Mouse (Mus musculus): ENCODE results near the gene C130026I21Rik. TPM values are rescaled to one million over a fixed set of nuclear protein-coding genes. Genes with fewer than 3 reads are reported as not detected.
"Not testable (repeated sequence)": the region's sequence is repeated elsewhere in the genome, so short reads cannot be mapped to it uniquely, and the experiment has no call there.

C130026I21Rik gene
- polyA plus RNA-seq (2015; fragmentation: Nextera tagmentation; extraction: Ambion mirVana) = not detected in 2 replicates

DNA sequence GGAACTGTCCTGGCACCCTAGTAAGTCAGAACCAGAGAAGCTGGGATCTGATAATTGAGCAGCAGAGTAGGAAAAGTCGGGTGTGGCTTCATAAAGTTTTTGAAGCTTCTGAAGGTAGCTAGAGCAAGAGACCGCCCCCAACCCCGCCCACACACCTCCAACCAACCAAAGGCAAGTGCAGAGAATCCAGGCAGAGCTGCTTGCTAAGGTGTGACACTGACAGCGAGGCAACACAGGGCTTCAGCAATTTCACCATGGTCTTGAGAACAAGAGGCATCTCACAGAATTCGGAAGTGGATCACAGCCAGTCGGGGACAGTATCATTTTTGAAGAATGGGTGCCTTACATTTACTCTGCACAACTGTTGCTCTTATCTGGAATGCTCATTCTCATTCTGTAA is at the start of gene C130026I21Rik:
Gene C130026I21Rik (minus strand): TSS at position 101 of the 400 bp plus-strand sequence.
- no CpG with 5 or more reads among the region's 6 CpGs for WGBS
- not testable (repeated sequence) for H3K4me1 ChIP-seq; H3K27ac ChIP-seq; H3K36me3 ChIP-seq (ENCODE audit: poor library complexity, severe bottlenecking); H3K27me3 ChIP-seq; H3K9me3 ChIP-seq (replicated peaks); H3K4me3 ChIP-seq; H3K4me2 ChIP-seq; ATAC-seq; H3K9ac ChIP-seq

DNA sequence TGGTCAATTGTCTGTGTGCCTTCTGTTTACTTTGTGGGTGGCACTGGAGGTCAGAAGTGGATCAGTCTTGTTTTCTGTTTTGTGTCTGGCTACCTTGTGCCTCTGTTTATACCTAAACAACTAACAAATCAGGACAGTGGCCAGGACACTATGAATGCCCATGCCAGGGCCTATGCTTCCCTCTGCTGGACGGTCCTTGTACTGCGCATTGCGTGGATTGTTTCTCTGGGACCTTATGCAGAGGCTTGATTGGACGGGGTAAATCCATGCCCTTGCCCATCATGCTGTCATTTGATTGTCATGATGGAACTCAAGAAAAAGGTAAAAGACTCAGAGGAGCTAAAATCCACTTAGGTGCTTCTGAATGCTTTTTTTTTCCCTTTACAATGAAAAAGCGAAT is 16.7 kb upstream of the C130026I21Rik start:
- H3K36me3 ChIP-seq (ENCODE audit: poor library complexity, severe bottlenecking); H3K9ac ChIP-seq; H3K27me3 ChIP-seq; H3K4me3 ChIP-seq; H3K4me1 ChIP-seq; H3K4me2 ChIP-seq; ATAC-seq; H3K27ac ChIP-seq; H3K9me3 ChIP-seq (replicated peaks): not testable (repeated sequence)
- 49% methylated on average over 4 of the region's 5 CpGs for WGBS

DNA sequence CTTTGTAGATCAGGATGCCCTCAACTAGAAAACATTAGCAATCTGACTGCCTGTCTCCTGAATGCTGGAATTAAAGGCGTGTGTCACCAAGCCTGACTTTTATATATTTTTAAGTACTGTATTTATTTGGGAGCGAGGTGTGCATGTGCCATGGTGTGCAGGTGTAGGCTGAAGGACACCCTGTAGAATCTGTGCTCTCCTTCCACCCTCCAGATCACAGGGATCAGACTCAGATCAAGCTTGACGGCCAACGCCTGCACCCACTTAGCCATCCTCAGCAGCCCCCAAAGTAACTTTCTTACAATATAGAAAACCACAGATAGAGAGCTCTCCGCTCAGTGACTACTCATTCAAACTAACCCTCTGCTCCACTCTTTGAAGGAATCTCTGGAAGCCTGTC is 6.1 kb upstream of the C130026I21Rik start:
- 70% methylated on average over 4 of the region's 5 CpGs for WGBS
- not testable (repeated sequence) for H3K27ac ChIP-seq; ATAC-seq; H3K9ac ChIP-seq; H3K9me3 ChIP-seq (replicated peaks); H3K4me3 ChIP-seq; H3K4me1 ChIP-seq; H3K27me3 ChIP-seq; H3K4me2 ChIP-seq; H3K36me3 ChIP-seq (ENCODE audit: poor library complexity, severe bottlenecking)

DNA sequence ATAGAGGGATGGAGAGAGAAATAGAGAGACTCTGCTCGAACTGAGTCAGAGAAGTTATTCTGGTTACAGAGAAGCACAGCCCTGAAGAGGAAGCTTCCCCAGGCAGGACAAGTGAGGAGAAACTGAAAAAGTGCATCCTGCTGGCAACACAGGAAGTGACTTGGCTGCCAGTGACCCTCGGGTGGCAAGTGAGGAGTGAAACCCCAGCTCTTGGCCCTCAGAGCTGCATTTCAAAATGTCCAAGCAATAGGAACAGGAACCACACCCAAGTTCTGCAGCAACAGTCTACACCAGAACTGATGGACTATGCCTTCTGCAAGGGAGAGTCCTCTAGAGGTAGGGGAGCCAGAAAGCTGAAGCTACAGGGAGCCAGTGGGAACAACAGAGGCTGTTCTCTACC is 11.7 kb downstream of the C130026I21Rik start:
- 56% methylated on average over 2 of the region's 2 CpGs for WGBS
- H3K27ac ChIP-seq; H3K4me2 ChIP-seq; H3K9ac ChIP-seq; ATAC-seq; H3K36me3 ChIP-seq (ENCODE audit: poor library complexity, severe bottlenecking); H3K4me1 ChIP-seq; H3K27me3 ChIP-seq; H3K4me3 ChIP-seq: not testable (repeated sequence)
- H3K9me3 ChIP-seq (replicated peaks) = peaks cover 11% of the 10 kb centered on the region

DNA sequence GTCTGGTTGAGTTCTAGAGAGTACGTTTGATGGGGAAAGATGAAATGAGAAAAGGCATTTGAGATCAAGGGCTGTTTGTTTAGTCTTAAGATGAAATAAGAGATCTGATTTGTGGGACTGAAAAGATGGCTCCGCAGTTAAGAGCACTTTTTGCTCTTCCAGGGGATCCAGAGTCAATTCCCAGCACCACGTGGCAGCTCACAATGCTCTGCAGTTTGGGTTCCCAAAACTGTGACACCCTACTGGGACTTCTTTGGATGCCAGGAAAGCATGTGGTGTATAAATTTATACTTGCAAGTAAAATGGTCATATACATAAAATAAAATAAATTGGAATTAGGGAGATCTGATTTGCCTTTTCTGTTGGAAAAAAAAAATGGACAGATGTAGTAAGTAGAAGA is 15.1 kb downstream of the C130026I21Rik start:
- 61% methylated on average over 2 of the region's 3 CpGs for WGBS
- not testable (repeated sequence) for H3K4me1 ChIP-seq

DNA sequence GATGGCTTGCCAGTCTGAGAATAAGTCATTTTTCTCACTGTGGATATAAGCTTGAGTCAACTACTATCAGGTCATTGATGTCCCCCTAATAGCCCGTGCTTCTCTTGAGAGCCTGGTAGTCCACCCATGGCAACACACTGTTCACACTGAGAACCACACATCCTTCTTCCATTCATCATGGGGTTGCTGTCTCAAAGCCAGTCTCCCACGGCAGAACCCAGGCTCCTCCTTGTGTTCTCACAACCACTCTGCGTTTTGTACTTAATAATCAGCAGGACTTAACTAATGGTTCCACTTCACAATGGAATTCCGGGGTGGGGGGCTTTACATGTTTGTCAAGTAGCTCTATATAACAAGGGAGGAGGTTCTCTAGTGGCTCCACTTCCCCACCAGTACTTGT is 19.2 kb downstream of the C130026I21Rik start:
- WGBS = 93% methylated on average over 4 of the region's 4 CpGs
- ATAC-seq; H3K36me3 ChIP-seq (ENCODE audit: poor library complexity, severe bottlenecking); H3K27ac ChIP-seq; H3K4me3 ChIP-seq; H3K9ac ChIP-seq; H3K4me2 ChIP-seq; H3K4me1 ChIP-seq; H3K27me3 ChIP-seq: not testable (repeated sequence)
- H3K9me3 ChIP-seq (replicated peaks) = peaks cover 30% of the 10 kb centered on the region

More for the DNA sequence above, 15.1 kb downstream of the C130026I21Rik start:
- H3K36me3 ChIP-seq (ENCODE audit: poor library complexity, severe bottlenecking); H3K4me3 ChIP-seq; H3K9ac ChIP-seq; ATAC-seq; H3K4me2 ChIP-seq; H3K27ac ChIP-seq; H3K27me3 ChIP-seq: not testable (repeated sequence)
- peaks cover 18% of the 10 kb centered on the region for H3K9me3 ChIP-seq (replicated peaks)

DNA sequence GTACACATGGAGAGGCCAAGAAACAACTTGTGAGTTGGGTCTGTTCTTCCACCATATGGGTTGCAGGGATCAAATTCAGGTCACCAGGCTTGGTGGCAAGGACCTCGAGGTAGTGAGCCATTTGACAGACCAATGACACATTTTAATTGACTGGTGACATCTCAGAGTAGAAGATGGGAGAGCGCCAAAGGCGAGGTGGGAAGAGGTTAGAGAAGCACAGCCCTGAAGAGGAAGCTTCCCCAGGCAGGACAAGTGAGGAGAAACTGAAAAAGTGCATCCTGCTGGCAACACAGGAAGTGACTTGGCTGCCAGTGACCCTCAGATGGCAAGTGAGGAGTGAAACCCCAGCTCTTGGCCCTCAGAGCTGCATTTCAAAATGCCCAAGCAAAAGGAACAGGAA is 21.4 kb downstream of the C130026I21Rik start:
- H3K9ac ChIP-seq; H3K4me1 ChIP-seq; H3K27ac ChIP-seq; H3K27me3 ChIP-seq; ATAC-seq; H3K4me3 ChIP-seq; H3K36me3 ChIP-seq (ENCODE audit: poor library complexity, severe bottlenecking); H3K4me2 ChIP-seq: not testable (repeated sequence)
- H3K9me3 ChIP-seq (replicated peaks) = peaks cover 34% of the 10 kb centered on the region
- 70% methylated on average over 3 of the region's 3 CpGs for WGBS

DNA sequence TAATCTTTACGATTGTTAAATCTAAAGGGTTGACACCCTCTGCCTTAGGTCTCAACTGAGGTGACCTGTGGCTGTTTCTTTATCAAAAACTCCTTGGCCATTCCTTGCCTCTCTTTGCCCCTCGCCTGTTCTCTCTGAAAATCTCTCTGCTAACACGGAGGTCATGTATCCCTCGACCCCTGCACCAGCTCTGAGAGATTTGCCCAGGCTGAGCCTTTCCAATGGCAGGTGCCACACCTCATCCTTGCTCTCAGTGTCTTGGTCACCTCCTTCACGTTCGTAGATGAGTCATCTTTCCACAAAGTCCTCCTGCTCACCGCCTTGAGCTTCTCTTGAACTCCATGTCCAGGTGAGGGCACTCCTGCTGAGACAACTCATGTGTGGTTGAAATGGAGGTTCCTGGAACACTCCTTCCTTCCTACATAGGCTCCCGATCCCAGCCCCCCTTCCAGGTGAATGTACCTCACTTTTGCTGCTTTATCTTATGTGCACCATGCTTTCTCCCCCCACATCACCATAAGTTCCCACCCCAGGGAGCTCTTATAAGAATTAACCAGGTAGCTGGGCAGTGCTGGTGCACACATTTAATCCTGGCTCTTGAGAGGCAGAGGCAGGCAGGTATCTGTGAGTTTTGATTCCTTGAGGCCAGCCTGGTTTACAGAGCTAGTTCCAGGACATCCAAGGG is 23.4 kb downstream of the C130026I21Rik start:
- H3K27me3 ChIP-seq; H3K9ac ChIP-seq; H3K36me3 ChIP-seq (ENCODE audit: poor library complexity, severe bottlenecking); ATAC-seq; H3K4me1 ChIP-seq; H3K4me2 ChIP-seq; H3K27ac ChIP-seq; H3K4me3 ChIP-seq: not testable (repeated sequence)
- 71% methylated on average over 8 of the region's 8 CpGs for WGBS
- H3K9me3 ChIP-seq (replicated peaks) = peaks cover 44% of the 10 kb centered on the region

DNA sequence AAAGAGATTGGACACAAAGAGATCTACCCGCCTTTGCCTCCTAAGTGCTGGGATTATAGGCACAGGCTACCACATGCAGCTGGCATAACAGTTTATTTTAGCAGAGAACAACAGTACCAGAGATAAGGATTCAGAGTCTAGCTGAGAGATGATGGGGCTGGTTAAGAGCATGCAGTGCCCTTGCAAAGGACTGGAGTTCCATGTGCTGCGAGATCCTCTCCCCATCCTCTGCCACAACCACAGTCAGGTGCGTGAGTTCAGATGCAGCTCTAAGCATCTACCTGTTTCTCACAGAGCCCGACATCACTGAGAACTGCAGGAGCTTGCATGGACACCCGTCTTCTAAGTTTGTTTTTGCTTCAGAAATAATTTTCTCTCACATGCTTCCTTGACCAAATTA is 24.1 kb downstream of the C130026I21Rik start:
- H3K4me2 ChIP-seq; H3K36me3 ChIP-seq (ENCODE audit: poor library complexity, severe bottlenecking); H3K27me3 ChIP-seq; H3K4me3 ChIP-seq; H3K27ac ChIP-seq; H3K9ac ChIP-seq; H3K4me1 ChIP-seq; ATAC-seq: not testable (repeated sequence)
- 84% methylated on average over 5 of the region's 5 CpGs for WGBS
- peaks cover 46% of the 10 kb centered on the region for H3K9me3 ChIP-seq (replicated peaks)

DNA sequence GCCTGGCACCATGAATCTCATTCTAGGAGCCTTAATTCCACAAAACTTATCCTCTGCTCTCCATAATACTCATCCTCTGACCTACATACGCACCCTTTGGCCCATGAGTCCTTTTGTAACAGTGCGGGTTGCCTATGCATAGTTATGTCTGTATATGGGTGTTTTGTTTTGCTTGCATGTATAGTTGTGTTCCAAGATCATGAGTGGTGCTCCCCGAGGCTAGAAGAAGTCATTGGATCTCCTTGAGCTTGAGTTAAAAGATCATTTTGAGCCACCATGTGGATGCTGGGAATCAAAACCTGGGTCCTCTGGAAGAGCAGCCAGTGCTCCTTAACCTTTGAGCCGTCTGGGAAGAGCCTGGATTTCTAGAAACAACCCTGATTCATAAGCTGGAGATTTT is 25.4 kb downstream of the C130026I21Rik start:
- H3K9me3 ChIP-seq (replicated peaks) = peaks cover 42% of the 10 kb centered on the region
- 65% methylated on average over 3 of the region's 4 CpGs for WGBS
- H3K27ac ChIP-seq; H3K27me3 ChIP-seq; H3K4me3 ChIP-seq; H3K9ac ChIP-seq; H3K36me3 ChIP-seq (ENCODE audit: poor library complexity, severe bottlenecking); ATAC-seq; H3K4me2 ChIP-seq; H3K4me1 ChIP-seq: not testable (repeated sequence)

DNA sequence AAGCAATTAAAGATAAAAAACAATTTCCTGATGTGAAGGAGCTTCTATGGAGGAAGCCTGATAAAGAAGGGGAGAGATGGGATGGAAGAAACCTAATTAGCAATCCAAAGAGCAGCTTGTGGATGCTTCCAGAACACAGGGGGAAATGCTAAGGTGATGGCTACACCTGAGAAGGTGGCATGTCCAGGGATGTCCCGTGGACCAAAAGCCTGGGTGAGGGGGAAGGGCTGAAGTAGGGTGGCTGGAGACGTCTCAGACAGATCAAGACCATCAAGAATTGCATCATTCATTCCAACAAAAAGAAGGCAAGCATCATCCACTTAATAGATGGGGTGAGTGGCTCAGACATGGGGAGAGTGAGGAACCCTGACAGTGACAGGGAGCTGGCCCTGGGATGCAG is 27.3 kb downstream of the C130026I21Rik start:
- H3K36me3 ChIP-seq (ENCODE audit: poor library complexity, severe bottlenecking); H3K4me1 ChIP-seq; H3K27me3 ChIP-seq; H3K4me2 ChIP-seq; H3K9ac ChIP-seq; ATAC-seq; H3K4me3 ChIP-seq; H3K27ac ChIP-seq: not testable (repeated sequence)
- WGBS = 66% methylated on average over 2 of the region's 2 CpGs
- H3K9me3 ChIP-seq (replicated peaks) = peaks cover 45% of the 10 kb centered on the region

DNA sequence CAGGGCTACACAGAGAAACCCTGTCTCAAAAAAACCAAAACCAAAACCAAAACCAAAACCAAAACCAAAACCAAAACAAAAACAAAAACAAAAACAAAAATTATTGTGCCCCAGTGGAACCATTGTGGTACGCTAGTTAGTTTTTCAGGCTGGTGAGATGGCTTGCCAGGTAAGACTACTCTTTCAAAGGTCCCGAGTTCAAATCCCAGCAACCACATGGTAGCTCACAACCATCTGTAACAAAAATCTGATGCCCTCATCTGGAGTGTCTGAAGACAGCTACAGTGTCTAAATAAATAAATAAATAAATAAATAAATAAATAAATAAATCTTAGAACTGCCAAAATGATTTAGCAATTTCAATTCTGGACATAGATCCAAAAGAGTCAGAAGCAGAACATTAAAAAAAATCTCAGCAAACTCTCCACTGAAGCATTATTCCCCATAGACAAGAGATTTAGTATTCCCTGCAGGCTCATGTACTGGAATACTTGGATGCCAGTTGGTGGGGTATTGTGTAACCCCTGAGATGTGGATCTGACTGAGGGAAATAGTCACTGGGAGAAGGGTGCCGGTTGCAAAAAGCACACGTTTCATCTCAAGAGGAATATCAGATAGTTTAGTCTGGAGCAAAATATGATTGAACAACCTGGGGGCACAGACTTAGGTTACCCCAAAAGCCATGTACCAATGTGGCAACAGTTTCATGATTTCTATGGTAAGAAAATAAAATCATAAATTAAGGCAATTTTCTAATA is 31.2 kb downstream of the C130026I21Rik start:
- H3K27ac ChIP-seq; H3K9ac ChIP-seq; ATAC-seq; H3K4me2 ChIP-seq; H3K4me3 ChIP-seq; H3K27me3 ChIP-seq; H3K4me1 ChIP-seq; H3K36me3 ChIP-seq (ENCODE audit: poor library complexity, severe bottlenecking): not testable (repeated sequence)
- 73% methylated on average over 4 of the region's 4 CpGs for WGBS
- peaks cover 34% of the 10 kb centered on the region for H3K9me3 ChIP-seq (replicated peaks)
